Mouse (Mus musculus) gonadal fat pad, adult 2 months (tissue): ENCODE measurements at regions not wholly inside any gene's neighbourhood (a gene's known extent, or its start where the extent isn't known, plus 50 kb on each side); places are given as distances from the start of the nearest gene placed in this dataset.

Experiments
- DNase-seq: peaks from one replicate; pipeline ENCODE4 v3.0.0-alpha.2; 2012; ENCODE audit warnings: low read depth

- DNase-seq: no peak
Measured at GRCm38 (mm10) chr8:49030255-49030654, 186.5 kb upstream of the Tenm3 start.

- no peak for DNase-seq
Measured at GRCm38 (mm10) chr8:49017741-49018140, 174.0 kb upstream of the Tenm3 start.

- no peak for DNase-seq
Measured at GRCm38 (mm10) chr8:49015701-49016100, 171.9 kb upstream of the Tenm3 start.

- DNase-seq: no peak
Measured at GRCm38 (mm10) chr8:49015200-49015599, 171.4 kb upstream of the Tenm3 start.

- no peak for DNase-seq
Measured at GRCm38 (mm10) chr8:49006236-49006965, 162.7 kb upstream of the Tenm3 start.

DNA sequence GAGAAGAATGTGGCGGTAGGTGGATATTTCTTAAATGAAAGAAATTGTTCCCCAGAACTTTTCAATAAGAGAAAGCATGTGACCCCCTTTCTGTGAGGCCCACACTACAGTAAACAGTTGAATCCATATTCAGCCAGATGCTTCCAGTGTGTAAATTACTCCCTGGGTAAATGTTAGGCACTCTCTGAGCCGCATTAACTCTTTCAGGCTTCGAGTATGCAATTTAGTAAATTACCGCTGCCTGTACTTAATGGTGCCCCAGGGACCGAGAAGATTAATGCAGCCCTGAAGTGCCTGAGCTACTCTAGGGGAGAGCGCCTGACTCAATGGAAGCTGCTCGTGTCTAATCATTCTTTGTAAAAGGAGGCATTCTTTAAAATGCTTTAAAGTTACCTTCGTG lies 137.9 kb upstream of the Tenm3 start:
- DNase-seq: no peak

DNA sequence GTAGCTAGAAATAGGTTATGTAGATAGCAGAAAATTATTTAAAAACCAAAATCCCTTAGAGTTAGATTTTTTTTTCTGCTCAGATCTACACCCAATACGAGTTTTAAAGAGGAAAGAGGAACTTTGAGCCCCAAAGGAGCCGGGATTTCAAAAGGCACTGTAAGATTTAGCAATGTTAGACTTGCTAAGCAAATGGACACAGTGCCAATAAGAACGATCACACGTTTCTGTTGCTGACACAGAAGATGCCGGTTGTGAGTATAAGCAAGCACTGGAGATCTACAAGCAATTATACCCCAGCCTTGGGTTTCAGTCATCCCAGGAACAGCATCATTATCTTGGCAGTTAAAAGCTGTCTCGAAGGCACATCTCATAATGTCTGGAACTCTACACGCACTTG lies 137.0 kb upstream of the Tenm3 start:
- DNase-seq: no peak

- no peak for DNase-seq
Measured at GRCm38 (mm10) chr8:48970655-48971054, 126.9 kb upstream of the Tenm3 start.

DNA sequence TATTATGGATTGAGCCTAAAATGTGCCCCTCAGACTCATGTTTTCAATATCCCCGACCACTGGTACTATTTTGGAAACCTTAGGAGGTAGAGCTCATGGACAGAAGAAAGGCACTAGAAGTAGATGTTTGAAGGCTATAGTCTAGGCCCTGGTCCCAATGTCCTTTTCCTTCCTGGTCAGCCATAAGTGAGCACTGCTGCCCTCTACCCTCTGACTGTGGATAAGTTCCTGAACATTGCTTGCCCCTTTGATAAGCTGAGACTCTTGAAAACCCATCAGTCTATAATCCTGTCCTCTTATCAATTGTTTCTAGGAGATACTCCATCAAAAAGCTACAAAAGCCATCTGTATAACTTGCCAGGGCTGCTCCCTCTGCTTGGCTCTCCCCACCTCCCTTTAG lies 121.2 kb upstream of the Tenm3 start:
- no peak for DNase-seq

DNA sequence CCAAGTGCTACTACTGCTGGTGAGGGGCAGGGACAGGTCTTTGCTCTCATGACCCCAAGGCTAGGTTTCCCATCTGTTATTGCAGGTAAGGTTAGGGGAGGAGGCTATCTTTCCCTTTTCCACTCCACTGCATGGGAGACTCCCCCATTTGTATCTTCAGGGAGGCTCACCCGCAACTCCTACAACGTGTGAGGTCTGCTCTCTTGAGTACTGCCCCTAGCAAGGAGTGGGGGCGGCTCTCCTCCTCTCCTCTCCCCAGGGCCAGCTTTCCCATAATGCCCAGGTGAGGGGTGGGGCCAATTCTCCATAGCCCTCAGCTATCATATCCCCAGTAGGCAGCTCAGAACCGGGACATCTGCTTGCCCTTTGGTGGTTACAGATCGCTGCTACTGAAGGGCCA lies 113.9 kb upstream of the Tenm3 start:
- no peak for DNase-seq

GRCm38 (mm10) chr8:48951412-48951811 lies 107.7 kb upstream of the Tenm3 start:
- no peak for DNase-seq

DNA sequence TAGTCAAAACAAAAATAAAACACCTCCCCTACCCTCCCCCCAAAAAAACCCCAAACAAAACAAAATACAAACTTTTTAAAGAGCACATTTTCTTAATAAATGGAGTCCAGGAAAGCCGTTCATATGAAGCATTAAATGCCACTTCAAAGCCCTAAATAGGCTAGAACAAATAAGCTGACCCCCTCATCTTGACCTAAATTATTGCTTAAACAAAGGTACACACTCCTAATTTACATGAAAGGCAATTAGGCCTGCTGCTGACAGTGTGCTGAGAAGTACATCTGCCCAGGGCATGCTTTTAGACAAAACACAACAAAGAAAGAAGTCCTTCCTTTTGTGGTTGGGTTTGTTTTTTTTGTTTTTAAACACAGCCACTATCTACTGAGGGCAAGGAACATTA lies 100.4 kb upstream of the Tenm3 start:
- DNase-seq: no peak

DNA sequence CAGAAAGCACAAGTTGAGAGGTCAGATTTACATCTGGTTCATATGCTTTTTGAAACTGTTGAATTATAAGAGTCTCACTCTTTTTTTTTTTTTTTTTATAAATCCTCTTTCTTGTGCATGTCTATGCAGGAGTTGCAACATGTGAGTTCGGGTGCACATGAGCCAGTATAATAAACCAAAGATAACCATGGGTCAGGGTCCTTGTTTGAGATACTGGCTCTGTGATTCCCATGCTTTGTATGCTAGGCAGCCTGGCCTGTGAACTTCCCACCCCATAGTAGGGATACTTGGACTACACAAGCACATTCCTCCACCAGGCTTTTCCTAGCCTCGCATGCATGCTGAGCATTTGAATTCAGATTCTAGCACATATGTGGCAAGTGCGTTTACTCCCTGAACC lies 93.4 kb upstream of the Tenm3 start:
- no peak for DNase-seq

DNA sequence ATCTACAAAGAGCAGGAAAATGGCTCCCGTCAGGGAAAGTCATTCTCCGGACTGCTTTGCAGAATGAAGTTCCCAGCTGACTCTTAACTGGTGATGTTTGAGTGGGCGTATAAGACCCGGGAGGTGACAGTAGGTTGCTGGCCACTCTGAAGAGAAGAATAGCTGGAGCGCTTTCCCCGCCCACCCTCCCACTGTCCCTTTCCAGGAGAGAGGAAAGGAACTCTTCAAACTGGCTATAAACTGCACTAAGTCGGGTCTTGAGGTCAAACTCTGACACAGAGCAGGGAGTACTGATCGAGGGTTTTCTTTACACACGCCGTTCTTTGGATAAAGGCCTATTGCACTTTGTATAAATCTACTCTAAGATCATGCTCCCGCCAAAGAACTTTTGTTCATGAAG lies 83.4 kb upstream of the Tenm3 start:
- no peak for DNase-seq

- DNase-seq: no peak
Measured at GRCm38 (mm10) chr8:48915275-48915674, 71.5 kb upstream of the Tenm3 start.

DNA sequence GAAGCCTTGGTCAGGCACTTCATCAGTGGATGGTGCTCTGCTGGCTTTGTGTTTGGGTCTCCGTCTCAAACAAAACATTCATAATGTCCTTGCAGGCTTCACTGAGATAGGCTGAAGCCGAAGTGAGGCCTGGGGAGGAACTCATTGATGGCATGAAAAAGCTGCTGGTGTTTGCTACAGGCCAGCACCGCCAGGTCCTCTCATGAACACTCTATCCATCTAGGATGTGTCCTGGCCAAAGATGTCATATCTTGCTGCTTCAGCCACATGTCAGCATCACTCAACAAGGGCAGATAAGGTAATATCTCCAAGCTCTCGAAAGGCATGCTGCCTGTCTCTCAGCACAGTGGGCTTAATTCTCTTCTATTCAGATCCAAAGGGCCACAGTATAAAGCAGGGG lies 69.1 kb upstream of the Tenm3 start:
- DNase-seq: no peak

- DNase-seq: no peak
Measured at GRCm38 (mm10) chr8:48901668-48902406, 58.1 kb upstream of the Tenm3 start.

DNA sequence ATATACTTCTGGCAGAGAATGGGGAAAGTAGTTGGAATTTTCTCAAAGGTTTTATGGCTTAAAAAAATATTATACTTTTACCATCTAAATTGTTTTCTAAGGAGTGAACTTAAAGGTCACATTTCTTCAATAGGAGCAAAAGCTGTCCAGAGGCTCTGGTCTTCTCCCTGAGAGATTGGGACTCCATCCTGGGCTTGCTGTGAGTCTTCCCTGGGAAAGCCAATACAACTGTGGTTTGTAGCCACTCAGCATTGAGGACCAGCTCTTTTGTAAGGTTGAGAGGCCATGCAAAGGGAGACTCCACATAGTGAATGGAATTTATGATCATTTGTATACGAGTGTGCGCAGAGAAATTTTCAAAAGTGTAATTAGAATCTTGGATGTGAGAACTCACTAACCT lies 52.9 kb upstream of the Tenm3 start:
- no peak for DNase-seq

GRCm38 (mm10) chr8:48896251-48896650 lies 52.5 kb upstream of the Tenm3 start:
- DNase-seq: no peak

DNA sequence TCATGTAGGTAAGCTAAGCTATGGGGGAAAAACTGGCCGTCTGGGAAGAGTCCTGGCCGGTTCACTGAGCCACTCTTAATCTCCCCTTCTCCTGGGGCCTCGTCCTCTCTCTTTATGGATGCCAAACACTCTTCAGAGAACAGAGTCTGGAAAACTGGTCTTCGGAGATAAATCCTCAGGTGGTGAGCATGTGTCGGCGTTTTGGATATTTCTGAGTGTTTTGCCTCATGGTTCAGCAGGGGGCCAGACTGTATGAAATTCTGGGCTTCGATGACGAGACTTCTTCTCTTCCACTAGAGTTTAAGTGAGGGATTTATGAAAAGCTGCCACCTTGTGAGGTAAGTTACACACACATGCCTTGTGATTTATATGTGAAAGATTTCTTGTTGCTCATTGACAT lies 51.8 kb upstream of the Tenm3 start:
- no peak for DNase-seq
